Mouse (Mus musculus) hindbrain, embryonic 13.5 days (tissue): ENCODE results near the gene Vwa7. TPM values are rescaled to one million over a fixed set of nuclear protein-coding genes. Genes with fewer than 3 reads are reported as not detected.

Experiments used
- ATAC-seq: fragments of 200-750 bp; cut with Nextera tagmentation; 2 replicates; pipeline ENCODE4 v1.8.0; 2017; ENCODE audit warnings: moderate TSS enrichment; ENCODE audit not compliant: low FRiP score
- H3K27ac ChIP-seq: fragments of 300-500 bp; sonication (generic); 2 replicates; pipeline ENCODE4 v1.5.1; 2015; ENCODE audit warnings: inconsistent platforms, mild to moderate bottlenecking, moderate library complexity
- H3K27me3 ChIP-seq: fragments of 300-500 bp; sonication (generic); 2 replicates; pipeline ENCODE4 v1.6.1; 2015; ENCODE audit warnings: mild to moderate bottlenecking, inconsistent platforms
- H3K36me3 ChIP-seq: fragments of 300-500 bp; sonication (generic); 2 replicates; pipeline ENCODE4 v1.6.1; 2015; ENCODE audit warnings: mild to moderate bottlenecking, inconsistent platforms
- H3K4me1 ChIP-seq: fragments of 300-500 bp; sonication (generic); replicated peaks from 2 replicates; pipeline ENCODE4 v1.6.1; 2015; ENCODE audit warnings: inconsistent platforms
- H3K4me2 ChIP-seq: fragments of 300-500 bp; sonication (generic); 2 replicates; pipeline ENCODE4 v1.6.1; 2015; ENCODE audit warnings: inconsistent platforms, mild to moderate bottlenecking, moderate library complexity
- H3K4me3 ChIP-seq: fragments of 300-500 bp; sonication (generic); 2 replicates; pipeline ENCODE4 v1.5.1; 2015; ENCODE audit warnings: mild to moderate bottlenecking, inconsistent platforms
- H3K9ac ChIP-seq: fragments of 300-500 bp; sonication (generic); 2 replicates; pipeline ENCODE4 v1.6.1; 2015; ENCODE audit warnings: mild to moderate bottlenecking, inconsistent platforms
- H3K9me3 ChIP-seq: fragments of 300-500 bp; sonication (generic); 2 replicates; pipeline ENCODE4 v1.6.1; 2016; ENCODE audit warnings: inconsistent platforms
- WGBS: fragments of 180-500 bp; shearing (Covaris S2); methylation state at CpG from one replicate; pipeline ENCODE4 v1.1.7; 2015; 5-methylcytosine and 5-hydroxymethylcytosine counted together
- polyA plus RNA-seq: library from polyadenylated mRNA; unstranded; fragments of >200 nt; fragmentation: Nextera tagmentation; extraction: Ambion mirVana; gene quantifications from 2 replicates; pipeline ENCODE4 v1.2.1, GENCODE M21; 2015

The Vwa7 gene
- polyA plus RNA-seq, 1 experiment from 2014 or later, result 0.18 TPM

DNA sequence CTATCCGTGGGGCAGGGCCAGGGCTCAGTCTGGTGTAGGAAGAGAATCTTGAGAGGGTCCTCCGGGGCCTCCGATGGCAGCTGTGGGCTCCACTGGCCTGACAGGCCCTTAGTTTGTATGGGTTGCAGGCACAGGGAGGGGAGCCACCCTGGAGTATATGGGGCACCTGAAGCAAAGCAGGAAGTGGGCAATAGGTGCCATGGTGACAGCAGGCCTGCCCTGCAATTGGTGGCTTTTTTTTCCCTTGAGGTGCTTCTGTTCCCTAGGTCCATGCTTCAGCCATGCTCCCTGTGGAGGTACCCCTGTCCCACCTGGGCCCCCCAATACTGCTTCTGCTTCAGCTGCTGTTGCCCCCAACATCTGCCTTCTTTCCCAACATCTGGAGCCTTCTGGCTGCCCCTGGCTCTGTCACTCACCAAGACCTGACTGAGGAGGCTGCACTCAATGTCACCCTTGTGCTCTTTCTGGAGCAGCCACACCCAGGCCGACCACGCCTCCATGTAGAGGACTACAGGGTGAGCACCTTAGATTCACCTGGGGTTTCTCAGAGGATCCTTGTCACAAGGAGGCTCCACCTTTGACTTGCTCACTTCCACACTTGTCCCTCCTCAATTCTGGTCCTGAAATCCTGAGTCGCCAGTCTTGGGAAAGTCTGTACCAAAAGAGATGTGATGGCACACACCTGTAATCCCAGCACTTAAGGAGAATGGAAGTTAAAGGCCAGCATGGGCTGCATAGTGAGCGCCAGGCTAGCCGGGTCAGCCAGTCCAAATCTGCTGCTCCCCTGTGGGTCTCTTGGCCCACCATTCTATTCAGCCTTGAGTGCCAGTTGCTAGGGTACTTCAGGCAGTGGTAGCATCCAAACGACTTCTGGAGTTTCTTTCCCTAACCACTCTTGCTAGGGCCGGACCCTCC lies 669 bp downstream of the Vwa7 start:
- H3K36me3 ChIP-seq, result peaks cover 62% of the 10 kb centered on the region
- no peak overlapping the region for H3K9ac ChIP-seq
- no peaks in the 10 kb centered on the region for H3K27me3 ChIP-seq
- WGBS, result 82% methylated on average over 10 of the region's 10 CpGs
- H3K9me3 ChIP-seq, result no peaks in the 10 kb centered on the region
- no peak overlapping the region for H3K27ac ChIP-seq
- H3K4me1 ChIP-seq, result peaks cover 19% of the 10 kb centered on the region
- ATAC-seq, result 0 out of 2 replicates have a peak, but pooled peaks have one; percentile 6
- H3K4me2 ChIP-seq, result no peak overlapping the region
- H3K4me3 ChIP-seq, result no peak overlapping the region

DNA sequence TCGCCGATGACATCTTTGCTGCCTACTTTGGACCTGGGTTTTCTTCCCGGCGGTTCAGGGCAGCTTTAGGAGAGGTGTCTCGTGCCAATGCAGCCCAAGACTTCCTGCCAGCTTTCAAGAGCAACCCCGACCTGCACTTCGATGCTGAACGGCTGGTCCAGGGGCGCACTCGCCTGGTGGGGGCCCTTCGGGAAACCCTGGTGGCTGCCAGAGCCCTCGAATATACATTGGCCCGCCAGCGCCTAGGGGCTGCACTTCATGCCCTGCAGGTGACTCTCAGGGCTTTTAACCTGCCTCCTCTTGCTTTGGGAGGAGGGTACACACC lies 1.3 kb downstream of the Vwa7 start:
- Histone ChIP-seq H3K27ac (no peak overlapping the region), H3K4me3 (no peak overlapping the region), H3K27me3 (no peaks in the 10 kb centered on the region), H3K9me3 (no peaks in the 10 kb centered on the region), H3K4me1 (peaks cover 19% of the 10 kb centered on the region), H3K4me2 (no peak overlapping the region), H3K36me3 (peaks cover 55% of the 10 kb centered on the region), H3K9ac (no peak overlapping the region)
- WGBS, result 75% methylated on average over 14 of the region's 14 CpGs
- ATAC-seq, result no peak

DNA sequence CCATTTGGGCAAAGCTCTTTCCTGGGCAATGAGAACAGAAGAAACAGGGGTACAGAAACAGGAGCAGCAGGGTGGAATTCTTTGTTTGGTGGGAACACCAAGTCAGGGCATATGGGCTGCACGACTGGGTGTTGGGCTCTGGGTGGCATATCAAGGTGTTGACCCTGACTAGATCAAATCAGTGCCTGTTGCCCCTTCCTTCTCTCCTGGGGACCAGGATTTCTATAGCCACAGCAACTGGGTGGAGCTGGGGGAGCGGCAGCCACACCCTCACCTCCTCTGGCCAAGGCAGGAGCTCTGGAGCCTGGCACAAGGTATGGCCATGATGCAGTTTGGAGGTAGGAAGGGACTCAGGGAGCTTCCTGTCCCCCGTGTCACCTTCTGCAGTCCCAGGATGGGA lies 1.8 kb downstream of the Vwa7 start:
- Histone ChIP-seq H3K27ac (no peak overlapping the region), H3K36me3 (peaks cover 50% of the 10 kb centered on the region), H3K4me2 (no peak overlapping the region), H3K4me1 (peaks cover 19% of the 10 kb centered on the region), H3K9ac (peak overlapping the region; percentile 5; the same call in 1 of the 2 replicates), H3K9me3 (no peaks in the 10 kb centered on the region), H3K27me3 (no peaks in the 10 kb centered on the region), H3K4me3 (no peak overlapping the region)
- 89% methylated on average over 3 of the region's 3 CpGs for WGBS
- ATAC-seq, result no peak

DNA sequence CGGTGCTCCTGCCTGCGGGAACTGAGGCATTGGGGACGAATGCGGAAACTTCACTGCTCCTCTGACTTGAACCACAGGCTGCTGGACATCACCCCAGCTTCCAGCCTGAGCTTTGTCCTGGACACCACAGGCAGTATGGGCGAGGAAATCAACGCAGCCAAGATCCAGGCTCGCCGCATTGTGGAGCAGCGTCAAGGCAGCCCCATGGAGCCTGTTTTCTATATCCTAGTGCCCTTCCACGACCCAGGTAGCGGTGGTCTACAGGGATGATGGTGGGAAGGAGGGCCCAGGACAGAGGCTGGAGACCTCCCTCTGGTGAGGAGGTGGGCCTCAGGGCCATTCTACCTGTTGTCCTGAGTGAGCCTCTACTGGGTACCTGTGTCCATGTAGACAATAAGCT lies 3.5 kb downstream of the Vwa7 start:
- no peaks in the 10 kb centered on the region for H3K9me3 ChIP-seq
- WGBS, result 80% methylated on average over 11 of the region's 11 CpGs
- no peaks in the 10 kb centered on the region for H3K27me3 ChIP-seq
- no peak for ATAC-seq
- peaks cover 33% of the 10 kb centered on the region for H3K36me3 ChIP-seq
- no peak overlapping the region for H3K9ac ChIP-seq
- no peak overlapping the region for H3K4me2 ChIP-seq
- H3K4me1 ChIP-seq, result peaks cover 19% of the 10 kb centered on the region
- no peak overlapping the region for H3K4me3 ChIP-seq
- H3K27ac ChIP-seq, result no peak overlapping the region

DNA sequence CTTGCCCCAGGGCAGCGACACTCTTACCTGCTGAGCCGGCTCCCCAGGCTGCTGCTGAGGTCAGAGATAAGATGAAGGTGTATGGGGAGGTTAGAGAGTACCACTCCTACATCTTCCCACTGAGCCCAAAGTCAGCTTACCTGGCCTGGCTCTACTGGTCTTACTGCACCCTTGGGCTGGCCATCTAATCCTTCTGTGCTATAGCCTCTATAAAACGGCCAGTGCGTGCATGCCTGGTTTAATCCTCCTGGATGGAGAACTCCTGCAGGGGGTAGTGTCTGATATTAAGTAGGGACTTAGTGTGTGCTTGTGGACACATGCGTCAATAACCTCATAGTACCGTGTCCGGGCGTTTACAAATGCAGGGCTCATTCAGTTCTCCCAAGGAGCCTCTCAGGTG lies 4.2 kb downstream of the Vwa7 start:
- no peak for ATAC-seq
- H3K27ac ChIP-seq, result no peak overlapping the region
- no peaks in the 10 kb centered on the region for H3K27me3 ChIP-seq
- H3K36me3 ChIP-seq, result peaks cover 27% of the 10 kb centered on the region
- no peaks in the 10 kb centered on the region for H3K9me3 ChIP-seq
- no peak overlapping the region for H3K9ac ChIP-seq
- H3K4me1 ChIP-seq, result peaks cover 19% of the 10 kb centered on the region
- 94% methylated on average over 8 of the region's 8 CpGs for WGBS
- no peak overlapping the region for H3K4me2 ChIP-seq
- H3K4me3 ChIP-seq, result no peak overlapping the region

DNA sequence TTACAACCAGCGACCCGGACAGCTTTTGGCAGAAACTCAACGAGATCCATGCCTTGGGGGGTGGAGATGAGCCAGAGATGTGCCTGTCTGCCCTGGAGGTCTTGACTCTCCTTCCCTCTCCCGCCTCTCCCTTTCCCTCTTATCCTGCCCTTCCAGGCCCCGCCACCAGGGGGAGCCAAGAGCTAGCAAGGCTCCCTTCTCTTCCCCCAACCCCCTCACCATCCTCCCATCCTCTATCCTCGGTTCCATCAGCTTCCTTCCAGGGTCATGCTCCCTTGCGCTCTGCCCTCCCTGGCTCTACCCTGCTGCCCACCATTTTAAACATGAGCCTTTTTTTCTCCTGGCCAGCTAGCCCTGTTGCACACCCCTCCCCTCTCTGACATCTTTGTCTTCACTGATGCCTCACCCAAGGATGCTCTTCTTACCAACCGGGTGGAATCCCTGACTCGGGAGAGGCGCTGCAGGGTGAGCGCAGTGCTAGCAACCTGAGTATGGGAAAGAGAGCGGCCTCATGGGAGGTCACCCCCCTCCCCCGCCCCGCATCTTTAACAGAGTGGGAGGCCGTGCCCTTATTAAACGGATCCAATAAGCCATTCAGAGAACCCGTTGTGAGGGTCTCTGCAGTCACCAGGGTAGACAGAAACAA lies 4.9 kb downstream of the Vwa7 start:
- WGBS, result 5% methylated on average over 17 of the region's 17 CpGs
- Histone ChIP-seq H3K27ac (peak overlapping the region; percentile 26; the same call in 1 of the 2 replicates), H3K4me2 (peak overlapping the region; percentile 31), H3K36me3 (peaks cover 19% of the 10 kb centered on the region), H3K9me3 (no peaks in the 10 kb centered on the region), H3K4me3 (no peak overlapping the region), H3K4me1 (peaks cover 18% of the 10 kb centered on the region), H3K27me3 (no peaks in the 10 kb centered on the region), H3K9ac (0 out of 2 replicates have a peak overlapping the region, but pooled peaks have one; percentile 39)
- ATAC-seq, result peak; percentile 30; the same call in 1 of the 2 replicates

DNA sequence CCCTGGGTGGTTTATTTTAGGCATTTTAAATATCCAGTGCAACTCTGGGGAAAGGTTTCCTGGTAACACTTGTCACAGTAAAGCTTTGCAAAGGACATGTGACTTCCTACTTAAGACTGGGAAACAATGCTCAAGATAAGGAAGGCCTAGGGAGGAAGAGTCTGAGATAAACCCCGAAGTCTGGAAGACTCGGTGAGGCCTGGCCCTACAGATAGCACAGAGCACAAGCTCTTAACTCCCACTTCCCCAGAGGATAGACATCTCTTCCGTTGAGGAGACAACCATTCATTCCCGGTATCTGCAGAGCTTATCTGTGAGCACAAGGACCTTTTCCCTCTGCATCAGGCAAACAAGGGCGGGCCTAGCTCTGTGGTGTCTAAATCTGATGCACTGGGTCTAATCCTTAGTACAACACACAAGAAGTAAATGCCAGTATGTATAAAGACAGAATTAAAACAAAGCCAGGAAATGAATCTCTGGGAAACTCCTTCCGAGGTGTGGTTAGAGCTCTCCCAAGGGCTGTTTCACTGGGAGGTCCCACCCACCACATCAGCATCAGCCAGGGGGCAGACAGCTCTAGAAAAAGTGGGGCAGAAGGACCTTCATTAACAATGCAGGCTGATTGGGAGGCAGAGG lies 5.6 kb downstream of the Vwa7 start:
- WGBS, result 65% methylated on average over 6 of the region's 6 CpGs
- Histone ChIP-seq H3K9me3 (no peaks in the 10 kb centered on the region), H3K4me1 (peaks cover 16% of the 10 kb centered on the region), H3K9ac (no peak overlapping the region), H3K27ac (no peak overlapping the region; the same call in 1 of the 2 replicates), H3K4me2 (no peak overlapping the region), H3K36me3 (peaks cover 12% of the 10 kb centered on the region), H3K4me3 (no peak overlapping the region), H3K27me3 (no peaks in the 10 kb centered on the region)
- ATAC-seq, result no peak

DNA sequence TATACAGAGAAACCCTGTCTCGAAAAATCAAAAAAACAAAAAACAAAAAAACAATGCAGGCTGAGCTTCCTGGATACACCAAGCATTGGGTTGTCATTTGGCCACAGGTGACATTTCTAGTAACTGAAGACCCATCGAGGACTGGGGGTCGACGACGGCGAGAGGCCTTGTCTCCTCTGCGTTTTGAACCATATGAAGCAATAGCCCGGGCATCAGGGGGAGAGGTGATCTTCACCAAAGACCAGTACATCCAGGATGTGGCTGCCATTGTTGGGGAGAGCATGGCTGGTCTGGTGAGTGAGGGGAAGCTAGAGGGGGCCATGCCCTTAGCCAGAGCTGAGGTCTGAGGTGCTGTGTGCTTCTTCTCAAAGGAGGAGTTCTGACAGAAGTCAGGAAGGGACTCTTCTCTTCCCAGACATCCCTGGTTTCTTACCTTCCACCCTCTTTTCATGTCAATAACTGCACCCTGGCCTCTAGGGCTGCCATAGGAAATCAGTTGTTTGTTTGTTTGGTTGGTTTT lies 6.2 kb downstream of the Vwa7 start:
- Histone ChIP-seq H3K27ac (no peak overlapping the region), H3K36me3 (peaks cover 6% of the 10 kb centered on the region; the same call in 1 of the 2 replicates), H3K27me3 (no peaks in the 10 kb centered on the region), H3K9ac (no peak overlapping the region), H3K4me2 (no peak overlapping the region), H3K4me3 (no peak overlapping the region), H3K4me1 (peaks cover 22% of the 10 kb centered on the region), H3K9me3 (no peaks in the 10 kb centered on the region)
- ATAC-seq, result no peak
- 93% methylated on average over 8 of the region's 8 CpGs for WGBS

DNA sequence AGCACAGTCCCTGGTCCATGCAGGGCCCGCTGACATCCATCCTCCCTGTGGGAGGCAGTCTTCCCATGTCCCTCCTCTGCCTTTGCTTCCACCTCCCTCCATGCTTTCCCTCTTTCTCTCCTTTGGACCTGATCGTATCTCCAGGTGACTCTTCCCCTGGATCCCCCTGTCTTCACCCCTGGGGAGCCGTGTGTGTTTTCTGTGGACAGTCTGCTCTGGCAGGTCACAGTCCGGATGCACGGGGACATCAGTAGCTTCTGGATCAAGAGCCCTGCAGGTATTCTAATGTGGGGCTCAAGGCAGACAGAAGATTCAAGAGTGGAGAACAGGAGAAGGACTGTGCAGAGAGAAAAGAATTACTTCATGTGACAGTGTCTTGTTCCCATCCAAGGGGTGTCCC lies 6.8 kb downstream of the Vwa7 start:
- H3K9me3 ChIP-seq, result no peaks in the 10 kb centered on the region
- 0 out of 2 replicates have a peak, but pooled peaks cover 3% of the 10 kb centered on the region for H3K36me3 ChIP-seq
- ATAC-seq, result no peak
- no peak overlapping the region for H3K4me2 ChIP-seq
- 86% methylated on average over 5 of the region's 5 CpGs for WGBS
- no peak overlapping the region for H3K4me3 ChIP-seq
- H3K4me1 ChIP-seq, result peaks cover 24% of the 10 kb centered on the region
- no peak overlapping the region for H3K9ac ChIP-seq
- no peak overlapping the region for H3K27ac ChIP-seq
- H3K27me3 ChIP-seq, result no peaks in the 10 kb centered on the region

DNA sequence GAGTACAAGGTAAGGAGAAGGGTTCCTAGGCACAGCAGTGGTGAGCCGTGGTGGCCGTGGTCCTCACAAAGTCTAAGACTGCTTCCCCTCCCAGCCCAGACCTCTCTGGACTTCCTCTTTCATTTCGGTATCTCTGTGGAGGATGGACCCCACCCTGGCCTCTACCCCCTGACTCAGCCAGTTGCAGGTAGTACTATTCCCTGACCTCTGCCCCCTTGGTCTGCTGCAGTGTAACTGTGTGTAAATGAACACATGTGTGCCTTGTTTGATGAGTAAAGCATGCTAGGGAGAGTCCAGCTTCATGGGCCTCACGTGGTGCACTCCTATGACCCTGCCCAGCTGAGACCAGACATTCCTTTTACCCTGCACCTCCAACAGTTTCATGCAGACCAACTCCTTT lies 7.4 kb downstream of the Vwa7 start:
- 79% methylated on average over 4 of the region's 4 CpGs for WGBS
- H3K4me2 ChIP-seq, result no peak overlapping the region
- H3K4me1 ChIP-seq, result peaks cover 24% of the 10 kb centered on the region
- no peak overlapping the region for H3K9ac ChIP-seq
- no peaks in the 10 kb centered on the region for H3K9me3 ChIP-seq
- no peak for ATAC-seq
- H3K4me3 ChIP-seq, result no peak overlapping the region
- H3K36me3 ChIP-seq, result 0 out of 2 replicates have a peak, but pooled peaks cover under 1% of the 10 kb centered on the region
- H3K27ac ChIP-seq, result no peak overlapping the region
- H3K27me3 ChIP-seq, result no peaks in the 10 kb centered on the region

DNA sequence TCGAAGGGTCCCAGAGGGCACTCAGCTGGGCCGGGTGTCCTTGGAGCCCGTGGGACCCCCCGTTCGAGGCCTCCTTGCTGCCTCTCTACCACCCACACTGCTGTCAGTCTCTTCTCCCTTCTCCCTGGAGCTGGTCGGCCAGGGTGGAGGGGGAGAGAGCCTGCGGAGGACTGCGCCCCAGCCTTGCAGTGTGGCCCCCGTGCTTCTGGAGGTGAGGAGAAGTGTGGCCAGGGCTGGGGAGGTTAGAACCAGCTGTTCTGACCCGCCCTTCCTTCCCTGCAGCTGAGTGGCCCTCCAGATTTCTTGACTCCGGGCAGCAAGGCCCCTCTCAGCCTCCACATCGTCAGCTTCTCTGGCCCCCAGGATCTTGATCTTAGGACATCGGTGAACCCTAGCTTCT lies 7.9 kb downstream of the Vwa7 start:
- 79% methylated on average over 12 of the region's 13 CpGs for WGBS

More for the DNA sequence above, 7.9 kb downstream of the Vwa7 start:
- no peak overlapping the region for H3K4me3 ChIP-seq
- no peaks in the 10 kb centered on the region for H3K27me3 ChIP-seq
- H3K9me3 ChIP-seq, result no peaks in the 10 kb centered on the region
- no peaks in the 10 kb centered on the region for H3K36me3 ChIP-seq
- ATAC-seq, result no peak
- H3K4me2 ChIP-seq, result no peak overlapping the region
- no peak overlapping the region for H3K27ac ChIP-seq
- H3K4me1 ChIP-seq, result peaks cover 24% of the 10 kb centered on the region
- no peak overlapping the region for H3K9ac ChIP-seq
